Mouse (Mus musculus) megakaryocyte, embryonic 14.5 days (primary cell): ENCODE measurements around the gene Trmt112.

Experiments used
- FLI1 ChIP-seq: IDR thresholded peaks from 2 replicates; pipeline ENCODE4 v1.6.1; 2012; ENCODE audit warnings: low read length, inconsistent platforms, mixed read lengths
- GATA1 ChIP-seq: IDR thresholded peaks from 3 replicates; pipeline ENCODE4 v1.6.1; 2012; ENCODE audit warnings: mixed read lengths, low read length, inconsistent platforms, borderline replicate concordance

DNA sequence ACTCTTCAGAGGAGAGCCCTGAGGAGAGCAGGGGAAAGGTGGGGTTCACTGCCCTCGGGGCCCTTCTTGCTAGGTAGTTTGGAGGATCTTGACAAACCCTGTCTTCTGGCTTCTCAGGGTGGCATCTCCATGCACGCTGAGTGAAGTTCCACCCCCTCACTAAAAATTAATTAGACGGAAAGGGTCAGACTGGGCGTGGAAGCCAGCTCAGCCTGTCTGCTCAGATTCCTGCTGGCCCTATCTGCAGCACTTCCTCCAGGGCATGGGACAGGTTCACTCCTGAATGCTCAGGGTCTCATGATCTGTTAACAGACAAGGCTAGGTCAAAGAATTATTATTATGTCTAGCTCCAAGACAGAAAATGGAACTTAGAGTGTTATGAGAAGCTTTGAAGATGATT is 17.0 kb upstream of the Trmt112 start:
- no peak for TF ChIP-seq GATA1
- TF ChIP-seq FLI1, result no peak
